Mouse (Mus musculus) T-helper 17 cell (primary cell): ENCODE measurements around the gene Fbxo42.

Experiments
- in situ Hi-C, 2 experiments: fragments of 300-600 bp; cut with MboI, MseI; formaldehyde crosslinking; loops; 1 replicate in 1 of 2; 2 replicates in 1 of 2; pipeline ENCODE4 v1.15.1; 2025; ENCODE audit warnings: high pct_unique_total_duplicates in 2 of 2

Fbxo42 gene

GRCm38 (mm10) chr4:141246998-141247350 is 99.3 kb downstream of the Fbxo42 start:
- in situ Hi-C loops, result no loop called here

- in situ Hi-C loops, result no loop called here
These were observed 100.3 kb downstream of the Fbxo42 start for GRCm38 (mm10) chr4:141247776-141248613.

- in situ Hi-C loops, result no loop called here
These were observed 100.9 kb downstream of the Fbxo42 start for GRCm38 (mm10) chr4:141248614-141248978.

- in situ Hi-C loops, result no loop called here
These were observed 101.7 kb downstream of the Fbxo42 start for GRCm38 (mm10) chr4:141249383-141249782.

- in situ Hi-C loops, result no loop called here
These were observed 103.4 kb downstream of the Fbxo42 start for GRCm38 (mm10) chr4:141251071-141251470.

GRCm38 (mm10) chr4:141252641-141253040 is 104.9 kb downstream of the Fbxo42 start:
- in situ Hi-C loops, result no loop called here
